Mouse (Mus musculus) cerebral cortex, adult 2 months (tissue): ENCODE measurements around the gene Atg9b.

Source experiments
- WGBS: fragments of 180-500 bp; shearing (Covaris S2); methylation state at CpG from one replicate; pipeline ENCODE4 v1.1.7; 2018; 5-methylcytosine and 5-hydroxymethylcytosine counted together

Gene Atg9b

GRCm38 (mm10) chr5:24350531-24351250 is 41.3 kb downstream of the Atg9b start:
- WGBS = 42% methylated on average over 15 of the region's 15 CpGs

- 73% methylated on average over 3 of the region's 3 CpGs for WGBS
Measured at GRCm38 (mm10) chr5:24350073-24350472, 41.9 kb downstream of the Atg9b start.

GRCm38 (mm10) chr5:24348546-24348945 is 43.4 kb downstream of the Atg9b start:
- WGBS = 1% methylated on average over 30 of the region's 30 CpGs

GRCm38 (mm10) chr5:24348128-24348527 is 43.8 kb downstream of the Atg9b start:
- WGBS = under 1% methylated on average over 41 of the region's 41 CpGs

- 77% methylated on average over 7 of the region's 7 CpGs for WGBS
Measured at GRCm38 (mm10) chr5:24347186-24347875, 44.6 kb downstream of the Atg9b start.

GRCm38 (mm10) chr5:24346313-24346712 is 45.6 kb downstream of the Atg9b start:
- WGBS = 93% methylated on average over 7 of the region's 7 CpGs

GRCm38 (mm10) chr5:24344477-24345051 is 47.4 kb downstream of the Atg9b start:
- 38% methylated on average over 12 of the region's 12 CpGs for WGBS

GRCm38 (mm10) chr5:24343977-24344436 is 47.9 kb downstream of the Atg9b start:
- 49% methylated on average over 2 of the region's 2 CpGs for WGBS

GRCm38 (mm10) chr5:24342966-24343365 is 49.0 kb downstream of the Atg9b start:
- 85% methylated on average over 8 of the region's 8 CpGs for WGBS

- 81% methylated on average over 14 of the region's 14 CpGs for WGBS
Measured at GRCm38 (mm10) chr5:24342205-24342963, 49.6 kb downstream of the Atg9b start.

GRCm38 (mm10) chr5:24337821-24338220 is 54.1 kb downstream of the Atg9b start:
- WGBS = 78% methylated on average over 2 of the region's 2 CpGs

- WGBS = 44% methylated on average over 9 of the region's 9 CpGs
Measured at GRCm38 (mm10) chr5:24337366-24337765, 54.6 kb downstream of the Atg9b start.

GRCm38 (mm10) chr5:24335888-24336511 is 55.9 kb downstream of the Atg9b start:
- WGBS = 37% methylated on average over 3 of the region's 3 CpGs

GRCm38 (mm10) chr5:24334749-24335148 is 57.2 kb downstream of the Atg9b start:
- 63% methylated on average over 3 of the region's 3 CpGs for WGBS
